Mouse (Mus musculus): ENCODE results near the gene Ndst2. TPM values are rescaled to one million over a fixed set of nuclear protein-coding genes. Genes with fewer than 3 reads are reported as not detected.

The Ndst2 gene
- polyA plus RNA-seq, 1 experiment from 2014 or later: 18.2 TPM

- H3K36me3 ChIP-seq (ENCODE audit: insufficient read depth, low read length): peaks cover 23% of the 10 kb centered on the region
- H3K9me3 ChIP-seq (replicated peaks; ENCODE audit: low read length): no peaks in the 10 kb centered on the region
- no peaks in the 10 kb centered on the region for H3K27me3 ChIP-seq (ENCODE audit: insufficient read depth, low read length)
- peak overlapping the region; percentile 88; the same call in 1 of the 2 replicates for H3K4me2 ChIP-seq (ENCODE audit: low read length)
- H3K4me1 ChIP-seq (replicated peaks; ENCODE audit: insufficient read depth, low read length): no peaks in the 10 kb centered on the region; the same call in 1 of the 2 replicates
- DNase-seq (ENCODE audit: low spot score) (no peak), ATAC-seq (replicated peaks; ENCODE audit: low FRiP score, low read depth) (no peak)
- TF ChIP-seq CTCF (IDR thresholded peaks at IDR 0.05; ENCODE audit: low read depth): no peak
- H3K27ac ChIP-seq: peak overlapping the region; percentile 95; the same call in 1 of the 2 replicates
- H3K9ac ChIP-seq (ENCODE audit: low read depth, low read length): no peak overlapping the region
- WGBS: 61% methylated on average over 2 of the region's 2 CpGs
- H3K4me3 ChIP-seq (replicated peaks; ENCODE audit: low read depth, low read length): no peak overlapping the region
Measured at GRCm38 (mm10) chr14:20735052-20735451, 690 bp upstream of the Ndst2 start.

DNA sequence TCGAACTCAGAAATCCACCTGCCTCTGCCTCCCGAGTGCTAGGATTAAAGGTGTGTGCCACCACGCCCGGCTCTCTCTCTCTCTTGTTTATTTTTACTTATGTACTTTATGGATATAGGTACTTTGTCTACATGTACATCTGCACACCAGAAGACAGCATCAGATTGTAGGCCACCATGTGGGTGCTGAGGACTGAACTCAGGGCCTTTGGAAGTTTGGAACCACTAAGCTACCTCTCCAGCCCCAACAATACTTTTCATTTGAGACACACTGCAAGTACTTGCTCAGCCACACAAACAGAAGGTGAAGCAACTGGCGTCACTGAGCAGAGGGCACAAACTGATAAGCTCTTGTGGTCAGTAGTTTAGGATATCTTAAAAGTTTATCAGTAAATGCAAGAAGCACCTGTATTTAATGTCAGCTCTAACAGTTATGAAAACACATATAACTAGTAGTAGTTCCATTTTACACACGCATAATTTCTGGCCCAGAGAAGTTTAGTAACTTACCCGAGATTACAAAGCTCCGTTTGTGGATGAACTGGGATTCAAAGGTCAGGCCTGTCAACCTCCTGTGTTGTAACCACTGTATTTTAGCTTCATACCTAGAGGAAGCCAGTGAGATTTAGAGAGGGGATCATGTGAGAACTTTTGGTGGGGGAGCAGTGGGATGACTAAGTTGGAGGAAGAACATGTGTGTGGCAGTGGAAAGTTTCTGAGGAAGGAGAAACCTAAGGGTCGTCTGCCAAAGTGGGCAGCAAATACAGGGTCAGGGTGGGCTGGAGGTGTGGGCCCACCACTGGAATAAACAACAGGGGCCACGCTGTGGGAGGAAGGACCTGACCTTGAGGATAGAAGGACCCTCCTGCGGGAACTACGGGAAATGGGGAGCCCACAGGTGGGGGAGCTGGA is 1.1 kb downstream of the Ndst2 start:
- Histone ChIP-seq H3K36me3 (ENCODE audit: insufficient read depth, low read length) (peaks cover 29% of the 10 kb centered on the region), H3K4me2 (ENCODE audit: low read length) (peak overlapping the region; percentile 88), H3K9me3 (replicated peaks; ENCODE audit: low read length) (no peaks in the 10 kb centered on the region), H3K4me3 (replicated peaks; ENCODE audit: low read depth, low read length) (peak overlapping the region; percentile 87), H3K4me1 (replicated peaks; ENCODE audit: insufficient read depth, low read length) (no peaks in the 10 kb centered on the region; the same call in 1 of the 2 replicates), H3K27ac (peak overlapping the region; percentile 95), H3K27me3 (ENCODE audit: insufficient read depth, low read length) (no peaks in the 10 kb centered on the region), H3K9ac (ENCODE audit: low read depth, low read length) (peak overlapping the region; percentile 96)
- ATAC-seq (replicated peaks; ENCODE audit: low FRiP score, low read depth) (0 out of 2 replicates have a peak, but pooled peaks have one; percentile 1), DNase-seq (ENCODE audit: low spot score) (no peak)
- WGBS: 46% methylated on average over 12 of the region's 12 CpGs
- TF ChIP-seq CTCF (IDR thresholded peaks at IDR 0.05; ENCODE audit: low read depth): no peak

DNA sequence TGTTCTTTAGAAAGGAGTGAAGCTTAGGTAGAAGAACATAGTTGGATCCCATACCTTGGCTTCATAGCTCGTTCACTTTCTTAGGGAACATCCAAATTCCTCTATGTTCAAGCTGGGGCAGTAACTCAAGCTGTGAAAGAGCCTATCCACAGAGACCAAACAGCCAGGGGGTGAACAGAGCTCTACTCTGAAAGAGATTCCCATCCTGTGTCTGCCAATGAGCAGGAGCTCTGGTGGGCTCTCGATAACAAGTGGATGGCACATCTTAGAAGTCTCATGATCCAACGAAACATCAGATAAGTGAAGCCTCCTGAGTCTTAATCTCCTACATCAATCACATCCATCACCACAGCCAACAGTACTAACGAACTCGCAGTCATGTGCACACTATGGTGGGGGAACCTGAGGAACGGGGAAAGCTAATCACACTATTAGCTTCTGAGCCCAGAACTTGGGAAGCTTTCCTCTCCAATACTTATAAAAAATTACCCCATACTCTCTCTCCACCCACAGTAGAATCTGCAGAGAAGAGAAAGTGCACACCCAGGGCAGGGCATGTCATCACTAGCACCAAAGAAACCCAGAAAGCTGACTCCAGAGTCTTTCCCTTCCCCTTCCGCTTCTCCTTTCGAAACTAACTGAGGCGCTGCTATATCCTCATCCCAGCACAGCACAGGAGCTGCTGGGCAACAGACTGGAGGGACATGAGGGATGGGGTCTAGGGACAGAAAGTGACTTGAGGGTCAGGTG is 3.3 kb downstream of the Ndst2 start:
- no peak overlapping the region for H3K9ac ChIP-seq (ENCODE audit: low read depth, low read length)
- H3K9me3 ChIP-seq (replicated peaks; ENCODE audit: low read length): no peaks in the 10 kb centered on the region
- DNase-seq (ENCODE audit: low spot score): no peak
- H3K4me2 ChIP-seq (ENCODE audit: low read length): no peak overlapping the region
- H3K36me3 ChIP-seq (ENCODE audit: insufficient read depth, low read length): peaks cover 43% of the 10 kb centered on the region
- no peak overlapping the region for H3K4me3 ChIP-seq (replicated peaks; ENCODE audit: low read depth, low read length)
- H3K27me3 ChIP-seq (ENCODE audit: insufficient read depth, low read length): no peaks in the 10 kb centered on the region
- WGBS: 80% methylated on average over 9 of the region's 9 CpGs
- ATAC-seq (replicated peaks; ENCODE audit: low FRiP score, low read depth): no peak
- no peak overlapping the region for H3K27ac ChIP-seq
- TF ChIP-seq CTCF (IDR thresholded peaks at IDR 0.05; ENCODE audit: low read depth): no peak
- no peaks in the 10 kb centered on the region; the same call in 1 of the 2 replicates for H3K4me1 ChIP-seq (replicated peaks; ENCODE audit: insufficient read depth, low read length)

DNA sequence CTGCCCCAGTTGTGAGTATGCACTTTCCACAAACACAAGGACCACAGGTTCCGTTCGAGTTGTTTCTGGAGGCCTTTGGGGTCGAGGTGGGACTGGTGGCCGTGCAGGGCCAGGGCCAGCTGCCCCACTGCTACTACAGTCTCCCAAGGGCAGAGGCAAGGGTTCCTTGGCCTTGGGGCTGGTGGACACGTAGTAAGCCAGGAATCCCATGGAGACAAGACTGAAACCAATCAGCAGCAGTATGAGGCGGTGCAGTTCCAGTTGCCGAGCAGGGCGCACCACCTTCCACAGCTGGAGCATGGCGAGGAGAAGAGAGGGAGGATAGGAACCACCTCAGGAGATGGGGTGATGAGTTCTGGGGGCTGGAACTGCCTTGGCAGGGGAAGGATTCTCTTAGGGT is 4.5 kb downstream of the Ndst2 start:
- Histone ChIP-seq H3K36me3 (ENCODE audit: insufficient read depth, low read length) (peaks cover 50% of the 10 kb centered on the region), H3K27ac (no peak overlapping the region), H3K4me1 (replicated peaks; ENCODE audit: insufficient read depth, low read length) (no peaks in the 10 kb centered on the region; the same call in 1 of the 2 replicates), H3K4me3 (replicated peaks; ENCODE audit: low read depth, low read length) (no peak overlapping the region), H3K9ac (ENCODE audit: low read depth, low read length) (no peak overlapping the region), H3K27me3 (ENCODE audit: insufficient read depth, low read length) (no peaks in the 10 kb centered on the region), H3K9me3 (replicated peaks; ENCODE audit: low read length) (no peaks in the 10 kb centered on the region), H3K4me2 (ENCODE audit: low read length) (no peak overlapping the region)
- ATAC-seq (replicated peaks; ENCODE audit: low FRiP score, low read depth) (no peak), DNase-seq (ENCODE audit: low spot score) (no peak)
- 82% methylated on average over 9 of the region's 9 CpGs for WGBS
- TF ChIP-seq CTCF (IDR thresholded peaks at IDR 0.05; ENCODE audit: low read depth): no peak

DNA sequence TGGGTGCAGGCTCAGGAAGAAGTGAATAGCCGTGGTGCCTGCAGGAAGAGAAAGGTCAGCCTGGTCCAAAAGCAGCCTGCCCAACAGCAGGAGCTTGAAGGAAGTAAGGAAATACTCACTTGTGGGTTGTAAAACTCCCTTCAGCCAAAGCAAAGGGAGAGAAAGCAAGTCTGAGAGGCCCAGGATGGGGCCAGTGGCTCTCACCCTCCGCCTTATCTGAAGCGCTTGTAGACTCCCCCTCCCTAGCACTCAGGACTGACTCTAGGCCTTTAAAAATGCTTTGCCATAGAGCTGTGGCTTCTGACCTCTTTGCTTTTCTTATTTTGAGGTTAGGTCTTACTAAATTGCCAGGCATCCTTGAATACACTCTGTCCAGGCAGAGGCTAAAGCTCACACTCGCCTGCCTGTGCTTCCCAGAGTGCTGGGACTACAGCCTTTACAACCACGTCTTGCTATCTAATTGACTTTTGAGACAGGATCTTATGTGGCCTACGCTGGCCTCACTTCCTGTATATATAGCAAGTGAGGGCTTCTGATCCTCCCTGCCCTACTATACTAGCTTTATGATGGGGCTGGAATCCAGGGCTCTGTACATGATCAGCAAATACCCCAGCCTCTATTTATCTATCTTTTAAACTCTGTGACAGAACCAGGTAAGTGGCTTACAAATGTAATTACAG is 8.6 kb downstream of the Ndst2 start:
- Histone ChIP-seq H3K9me3 (replicated peaks; ENCODE audit: low read length) (no peaks in the 10 kb centered on the region), H3K36me3 (ENCODE audit: insufficient read depth, low read length) (peaks cover 85% of the 10 kb centered on the region), H3K27me3 (ENCODE audit: insufficient read depth, low read length) (no peaks in the 10 kb centered on the region), H3K4me3 (replicated peaks; ENCODE audit: low read depth, low read length) (no peak overlapping the region), H3K4me2 (ENCODE audit: low read length) (no peak overlapping the region), H3K4me1 (replicated peaks; ENCODE audit: insufficient read depth, low read length) (no peaks in the 10 kb centered on the region), H3K27ac (no peak overlapping the region), H3K9ac (ENCODE audit: low read depth, low read length) (no peak overlapping the region)
- ATAC-seq (replicated peaks; ENCODE audit: low FRiP score, low read depth): no peak
- 55% methylated on average over 6 of the region's 6 CpGs for WGBS
- TF ChIP-seq CTCF (IDR thresholded peaks at IDR 0.05; ENCODE audit: low read depth): no peak
- DNase-seq (ENCODE audit: low spot score): no peak

DNA sequence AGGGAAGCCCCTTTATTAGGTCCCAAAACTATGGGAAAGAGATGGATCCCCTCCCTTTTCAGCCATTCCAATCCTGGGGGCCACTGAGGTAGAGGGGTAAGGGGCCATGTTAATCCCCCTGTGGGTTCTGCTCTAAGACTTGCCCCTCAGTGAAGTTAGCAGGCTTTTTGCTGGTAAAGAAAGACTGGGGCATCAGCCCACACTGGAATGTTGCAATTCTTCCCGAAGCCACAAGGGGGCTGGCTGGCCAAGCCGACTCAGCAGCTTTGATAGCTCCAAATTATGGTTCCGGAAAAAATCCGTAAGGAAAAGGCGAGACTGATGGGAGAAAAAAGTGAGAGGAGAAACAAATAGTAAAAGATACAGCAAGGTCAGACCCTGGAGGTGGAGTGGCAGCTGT is 10.3 kb downstream of the Ndst2 start:
- H3K4me2 ChIP-seq (ENCODE audit: low read length): no peak overlapping the region
- no peaks in the 10 kb centered on the region for H3K9me3 ChIP-seq (replicated peaks; ENCODE audit: low read length)
- H3K4me1 ChIP-seq (replicated peaks; ENCODE audit: insufficient read depth, low read length): no peaks in the 10 kb centered on the region
- WGBS: 14% methylated on average over 5 of the region's 5 CpGs
- no peak overlapping the region for H3K27ac ChIP-seq
- no peaks in the 10 kb centered on the region for H3K27me3 ChIP-seq (ENCODE audit: insufficient read depth, low read length)
- ATAC-seq (replicated peaks; ENCODE audit: low FRiP score, low read depth) (no peak), DNase-seq (ENCODE audit: low spot score) (peak; percentile 71)
- no peak overlapping the region for H3K4me3 ChIP-seq (replicated peaks; ENCODE audit: low read depth, low read length)
- peaks cover 81% of the 10 kb centered on the region for H3K36me3 ChIP-seq (ENCODE audit: insufficient read depth, low read length)
- no peak overlapping the region for H3K9ac ChIP-seq (ENCODE audit: low read depth, low read length)
- peak; percentile 80 for TF ChIP-seq CTCF (IDR thresholded peaks at IDR 0.05; ENCODE audit: low read depth)

Data from kidney, postnatal 0 days (tissue).